Mouse (Mus musculus): Measurements from ENCODE around the gene Ptbp3. TPM values are rescaled to one million over a fixed set of nuclear protein-coding genes. Genes with fewer than 3 reads are reported as not detected.

Ptbp3 gene
- total and polyA plus RNA-seq, 3 experiments: 78.8 to 315 (median 121) TPM

DNA sequence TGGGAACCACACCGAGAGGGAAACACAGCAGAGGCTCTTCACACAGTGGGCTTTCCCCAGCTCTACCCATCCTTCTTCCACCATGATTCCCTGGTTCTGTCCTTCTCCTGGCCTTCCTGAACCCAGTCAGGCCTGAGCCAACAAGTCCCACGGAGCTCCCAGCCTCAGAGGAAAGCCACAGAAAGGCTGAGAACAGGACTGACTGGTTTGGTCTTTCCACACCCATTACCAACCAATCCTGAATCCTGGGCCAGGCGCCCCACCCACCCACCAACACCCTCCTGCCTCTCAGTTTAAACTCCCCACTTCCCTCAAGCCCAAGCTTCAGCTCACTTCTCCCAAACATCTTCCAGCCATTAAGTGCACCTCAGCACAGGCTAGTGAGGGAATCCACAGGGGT lies 115.1 kb downstream of the Ptbp3 start:
- no peaks in the 10 kb centered on the region for H3K27me3 ChIP-seq (ENCODE audit: control insufficient read depth in 1 of 2, insufficient read depth in 2 of 2, low read length in 2 of 2)
- peaks cover 23 to 31% of the 10 kb centered on the region in 2 experiments for H3K4me1 ChIP-seq (ENCODE audit: control insufficient read depth in 1 of 2, insufficient read depth in 2 of 2, low read length in 2 of 2)
- no peak for DNase-seq (ENCODE audit: low read depth, low spot score)
- no peaks in the 10 kb centered on the region for H3K9me3 ChIP-seq (replicated peaks; ENCODE audit: insufficient read depth, low read length)
- TF ChIP-seq ELF1 (IDR thresholded peaks at IDR 0.05; ENCODE audit: low read depth, low read length) (no peak), NELFE (IDR thresholded peaks at IDR 0.05; ENCODE audit: low read depth, low read length) (no peak), EP300 (IDR thresholded peaks at IDR 0.05; ENCODE audit: low read depth in 1 of 2, low read length in 2 of 2) (no peak), MAX (IDR thresholded peaks at IDR 0.05; ENCODE audit: low read length) (no peak), ZNF384 (IDR thresholded peaks at IDR 0.05; ENCODE audit: low read depth, low read length) (no peak), ZKSCAN1 (IDR thresholded peaks at IDR 0.05; ENCODE audit: low read depth, low read length) (no peak), ZC3H11A (IDR thresholded peaks at IDR 0.05; ENCODE audit: low read depth, low read length) (no peak)
- H3K4me3 ChIP-seq (ENCODE audit: control insufficient read depth in 1 of 2, insufficient read depth in 1 of 2, low read depth in 2 of 2, low read length in 2 of 2): no peak overlapping the region
- no peak overlapping the region for H3K9ac ChIP-seq (ENCODE audit: control insufficient read depth, low read depth, low read length, poor library complexity, severe bottlenecking)
- H3K79me2 ChIP-seq (ENCODE audit: control insufficient read depth, insufficient read depth, low read length, poor library complexity): peaks cover 75% of the 10 kb centered on the region
- peaks cover 7 to 42% of the 10 kb centered on the region in 2 experiments for H3K36me3 ChIP-seq (ENCODE audit: control insufficient read depth in 1 of 2, insufficient read depth in 2 of 2, low read length in 2 of 2)
- no peak overlapping the region for H3K27ac ChIP-seq (ENCODE audit: control insufficient read depth, low read depth, low read length)

DNA sequence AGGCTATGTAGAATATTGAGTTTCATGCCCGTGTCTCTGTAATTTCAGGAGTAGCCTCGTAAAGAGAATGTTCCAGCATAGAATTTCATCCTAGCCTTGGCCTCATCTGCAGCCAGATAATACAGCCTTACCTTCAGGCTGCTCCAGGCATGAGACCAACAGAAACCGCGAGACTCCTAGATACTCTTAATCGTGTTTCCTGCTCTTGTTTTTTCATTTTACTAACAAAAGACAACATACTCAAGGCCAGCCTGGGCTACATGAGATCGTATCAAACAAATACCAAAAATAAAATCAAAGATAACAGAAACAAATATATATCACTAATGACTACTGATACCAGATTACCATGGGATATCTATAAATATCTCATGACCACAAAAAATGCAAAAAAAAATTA lies 120.0 kb downstream of the Ptbp3 start:
- Histone ChIP-seq H3K27me3 (ENCODE audit: control insufficient read depth in 1 of 2, insufficient read depth in 2 of 2, low read length in 2 of 2) (no peaks in the 10 kb centered on the region), H3K4me3 (ENCODE audit: control insufficient read depth in 1 of 2, insufficient read depth in 1 of 2, low read depth in 2 of 2, low read length in 2 of 2) (peak overlapping the region in 1 of 2 experiments; percentile 32; a peak in 2 of 4 replicates), H3K4me1 (ENCODE audit: control insufficient read depth in 1 of 2, insufficient read depth in 2 of 2, low read length in 2 of 2) (peaks cover 16 to 21% of the 10 kb centered on the region in 2 experiments), H3K79me2 (ENCODE audit: control insufficient read depth, insufficient read depth, low read length, poor library complexity) (peaks cover 52% of the 10 kb centered on the region), H3K9me3 (replicated peaks; ENCODE audit: insufficient read depth, low read length) (no peaks in the 10 kb centered on the region), H3K9ac (ENCODE audit: control insufficient read depth, low read depth, low read length, poor library complexity, severe bottlenecking) (no peak overlapping the region), H3K36me3 (ENCODE audit: control insufficient read depth in 1 of 2, insufficient read depth in 2 of 2, low read length in 2 of 2) (peaks cover 9 to 27% of the 10 kb centered on the region in 2 experiments), H3K27ac (ENCODE audit: control insufficient read depth, low read depth, low read length) (peak overlapping the region; percentile 72)
- TF ChIP-seq MAX (IDR thresholded peaks at IDR 0.05; ENCODE audit: low read length): no peak
- peak; percentile 15; the same call in 1 of the 2 replicates for TF ChIP-seq BHLHE40 (IDR thresholded peaks at IDR 0.05; ENCODE audit: borderline replicate concordance, low read depth, low read length)
- TF ChIP-seq EP300 (IDR thresholded peaks at IDR 0.05; ENCODE audit: low read depth in 1 of 2, low read length in 2 of 2): peak; percentile 50 to 78; a peak in 3 of 4 replicates
- TF ChIP-seq NELFE (IDR thresholded peaks at IDR 0.05; ENCODE audit: low read depth, low read length): no peak
- 0 out of 2 replicates have a peak, but pooled peaks have one; percentile 9 for TF ChIP-seq MYC (IDR thresholded peaks at IDR 0.05; ENCODE audit: low read depth, low read length)
- no peak for TF ChIP-seq USF2 (IDR thresholded peaks at IDR 0.05; ENCODE audit: borderline replicate concordance in 1 of 2, insufficient read depth in 1 of 2, low read depth in 1 of 2, low read length in 2 of 2)
- TF ChIP-seq E2F4 (IDR thresholded peaks at IDR 0.05; ENCODE audit: borderline replicate concordance, low read depth, low read length): no peak
- no peak for TF ChIP-seq JUND (IDR thresholded peaks at IDR 0.05; ENCODE audit: low read depth, low read length)
- TF ChIP-seq USF1 (IDR thresholded peaks at IDR 0.05; ENCODE audit: low read depth, low read length): 0 out of 2 replicates have a peak, but pooled peaks have one; percentile 7
- TF ChIP-seq SIN3A (IDR thresholded peaks at IDR 0.05; ENCODE audit: low read length): peak; percentile 32; the same call in 1 of the 2 replicates
- TF ChIP-seq MEF2A (IDR thresholded peaks at IDR 0.05; ENCODE audit: extremely low read depth, insufficient replicate concordance, low read depth, low read length, poor library complexity, severe bottlenecking): peak; percentile 85; the same call in 1 of the 2 replicates
- peak; percentile 77 for TF ChIP-seq GATA1 (IDR thresholded peaks at IDR 0.05; ENCODE audit: low read depth, low read length)
- TF ChIP-seq TCF12 (IDR thresholded peaks at IDR 0.05; ENCODE audit: low read depth, low read length): peak; percentile 71
- no peak for TF ChIP-seq UBTF (IDR thresholded peaks at IDR 0.05; ENCODE audit: borderline replicate concordance, insufficient read depth, low read depth, low read length)
- peak; percentile 68 for TF ChIP-seq ZNF384 (IDR thresholded peaks at IDR 0.05; ENCODE audit: low read depth, low read length)
- peak; percentile 68 for TF ChIP-seq ETS1 (IDR thresholded peaks at IDR 0.05; ENCODE audit: low read depth, low read length)
- TF ChIP-seq CHD2 (IDR thresholded peaks at IDR 0.05; ENCODE audit: low read length): peak; percentile 83
- DNase-seq (ENCODE audit: low read depth, low spot score): peak; percentile 81
